Mouse (Mus musculus): ENCODE data around the gene Pkd1. TPM values are rescaled to one million over a fixed set of nuclear protein-coding genes. Genes with fewer than 3 reads are reported as not detected.

Pkd1 gene
- polyA plus RNA-seq, 1 experiment from 2014 or later, result 21.3 TPM

GRCm38 (mm10) chr17:24558600-24559099, 9.0 kb downstream of the Pkd1 start:
- Histone ChIP-seq H3K9me3 (replicated peaks) (no peaks in the 10 kb centered on the region), H3K27me3 (no peaks in the 10 kb centered on the region), H3K4me3 (replicated peaks) (no peak overlapping the region), H3K36me3 (no peaks in the 10 kb centered on the region), H3K4me2 (peak overlapping the region; percentile 5; the same call in 1 of the 2 replicates), H3K27ac (peak overlapping the region; percentile 88), H3K4me1 (peaks cover 24% of the 10 kb centered on the region), H3K9ac (no peak overlapping the region)
- 42% methylated on average over 4 of the region's 4 CpGs for WGBS
- ATAC-seq (replicated peaks; ENCODE audit: low FRiP score), result no peak

- H3K4me1 ChIP-seq, result peaks cover 24% of the 10 kb centered on the region
- no peaks in the 10 kb centered on the region for H3K36me3 ChIP-seq
- no peak overlapping the region for H3K4me3 ChIP-seq (replicated peaks)
- peak overlapping the region; percentile 88 for H3K27ac ChIP-seq
- H3K4me2 ChIP-seq, result peak overlapping the region; percentile 5; the same call in 1 of the 2 replicates
- H3K9ac ChIP-seq, result no peak overlapping the region
- ATAC-seq (replicated peaks; ENCODE audit: low FRiP score), result 0 out of 2 replicates have a peak, but pooled peaks have one; percentile 52
- H3K27me3 ChIP-seq, result no peaks in the 10 kb centered on the region
- 70% methylated on average over 3 of the region's 3 CpGs for WGBS
- H3K9me3 ChIP-seq (replicated peaks), result no peaks in the 10 kb centered on the region
These were observed 9.5 kb downstream of the Pkd1 start for GRCm38 (mm10) chr17:24559146-24559545.

GRCm38 (mm10) chr17:24560301-24561028, 10.8 kb downstream of the Pkd1 start:
- 86% methylated on average over 5 of the region's 5 CpGs for WGBS
- no peak overlapping the region for H3K4me2 ChIP-seq
- no peak overlapping the region for H3K27ac ChIP-seq
- no peak for ATAC-seq (replicated peaks; ENCODE audit: low FRiP score)
- H3K4me3 ChIP-seq (replicated peaks), result no peak overlapping the region
- H3K36me3 ChIP-seq, result peaks cover 11% of the 10 kb centered on the region
- no peak overlapping the region for H3K9ac ChIP-seq
- H3K4me1 ChIP-seq, result peaks cover 24% of the 10 kb centered on the region
- no peaks in the 10 kb centered on the region for H3K9me3 ChIP-seq (replicated peaks)
- H3K27me3 ChIP-seq, result no peaks in the 10 kb centered on the region

- Histone ChIP-seq H3K36me3 (peaks cover 22% of the 10 kb centered on the region), H3K9ac (no peak overlapping the region), H3K27ac (no peak overlapping the region), H3K4me1 (peaks cover 24% of the 10 kb centered on the region), H3K27me3 (no peaks in the 10 kb centered on the region), H3K9me3 (replicated peaks) (no peaks in the 10 kb centered on the region), H3K4me2 (no peak overlapping the region), H3K4me3 (replicated peaks) (no peak overlapping the region)
- 92% methylated on average over 2 of the region's 2 CpGs for WGBS
- ATAC-seq (replicated peaks; ENCODE audit: low FRiP score), result no peak
These were observed 12.0 kb downstream of the Pkd1 start for GRCm38 (mm10) chr17:24561592-24561991.

GRCm38 (mm10) chr17:24563638-24564037, 14.0 kb downstream of the Pkd1 start:
- H3K9me3 ChIP-seq (replicated peaks), result no peaks in the 10 kb centered on the region
- no peak overlapping the region for H3K9ac ChIP-seq
- no peak overlapping the region for H3K27ac ChIP-seq
- no peaks in the 10 kb centered on the region for H3K27me3 ChIP-seq
- H3K4me2 ChIP-seq, result no peak overlapping the region
- peaks cover 38% of the 10 kb centered on the region for H3K36me3 ChIP-seq
- no peak overlapping the region for H3K4me3 ChIP-seq (replicated peaks)
- ATAC-seq (replicated peaks; ENCODE audit: low FRiP score), result peak; percentile 27; the same call in 1 of the 2 replicates
- 79% methylated on average over 5 of the region's 5 CpGs for WGBS
- peaks cover 14% of the 10 kb centered on the region for H3K4me1 ChIP-seq

- H3K4me1 ChIP-seq, result peaks cover 7% of the 10 kb centered on the region
- no peak overlapping the region for H3K27ac ChIP-seq
- no peak for ATAC-seq (replicated peaks; ENCODE audit: low FRiP score)
- 87% methylated on average over 4 of the region's 4 CpGs for WGBS
- H3K4me3 ChIP-seq (replicated peaks), result no peak overlapping the region
- no peak overlapping the region for H3K4me2 ChIP-seq
- H3K36me3 ChIP-seq, result peaks cover 46% of the 10 kb centered on the region
- H3K27me3 ChIP-seq, result no peaks in the 10 kb centered on the region
- no peak overlapping the region for H3K9ac ChIP-seq
- no peaks in the 10 kb centered on the region for H3K9me3 ChIP-seq (replicated peaks)
These were observed 14.8 kb downstream of the Pkd1 start for GRCm38 (mm10) chr17:24564422-24564821.

- H3K9me3 ChIP-seq (replicated peaks), result no peaks in the 10 kb centered on the region
- H3K27ac ChIP-seq, result no peak overlapping the region
- peaks cover 53% of the 10 kb centered on the region for H3K36me3 ChIP-seq
- 80% methylated on average over 3 of the region's 3 CpGs for WGBS
- no peak overlapping the region for H3K9ac ChIP-seq
- ATAC-seq (replicated peaks; ENCODE audit: low FRiP score), result no peak
- no peaks in the 10 kb centered on the region for H3K27me3 ChIP-seq
- H3K4me3 ChIP-seq (replicated peaks), result no peak overlapping the region
- H3K4me2 ChIP-seq, result no peak overlapping the region
- peaks cover 5% of the 10 kb centered on the region; the same call in 1 of the 2 replicates for H3K4me1 ChIP-seq
These were observed 15.5 kb downstream of the Pkd1 start for GRCm38 (mm10) chr17:24565092-24565491.

- peaks cover 60% of the 10 kb centered on the region for H3K36me3 ChIP-seq
- H3K27me3 ChIP-seq, result no peaks in the 10 kb centered on the region
- no peak for ATAC-seq (replicated peaks; ENCODE audit: low FRiP score)
- H3K27ac ChIP-seq, result no peak overlapping the region
- H3K4me3 ChIP-seq (replicated peaks), result no peak overlapping the region
- 82% methylated on average over 3 of the region's 3 CpGs for WGBS
- H3K9ac ChIP-seq, result no peak overlapping the region
- no peaks in the 10 kb centered on the region for H3K9me3 ChIP-seq (replicated peaks)
- peaks cover 5% of the 10 kb centered on the region; the same call in 1 of the 2 replicates for H3K4me1 ChIP-seq
- H3K4me2 ChIP-seq, result no peak overlapping the region
These were observed 16.2 kb downstream of the Pkd1 start for GRCm38 (mm10) chr17:24565792-24566191.

- Histone ChIP-seq H3K36me3 (peaks cover 74% of the 10 kb centered on the region), H3K4me1 (peaks cover 5% of the 10 kb centered on the region; the same call in 1 of the 2 replicates), H3K9me3 (replicated peaks) (no peaks in the 10 kb centered on the region), H3K27ac (no peak overlapping the region), H3K27me3 (no peaks in the 10 kb centered on the region), H3K4me3 (replicated peaks) (no peak overlapping the region), H3K9ac (no peak overlapping the region), H3K4me2 (no peak overlapping the region)
- no peak; the same call in 1 of the 2 replicates for ATAC-seq (replicated peaks; ENCODE audit: low FRiP score)
- 69% methylated on average over 8 of the region's 8 CpGs for WGBS
These were observed 17.6 kb downstream of the Pkd1 start for GRCm38 (mm10) chr17:24567034-24567779.

GRCm38 (mm10) chr17:24569837-24570236, 20.2 kb downstream of the Pkd1 start:
- ATAC-seq (replicated peaks; ENCODE audit: low FRiP score), result no peak
- no peaks in the 10 kb centered on the region for H3K27me3 ChIP-seq
- H3K4me2 ChIP-seq, result no peak overlapping the region
- no peaks in the 10 kb centered on the region for H3K9me3 ChIP-seq (replicated peaks)
- H3K9ac ChIP-seq, result no peak overlapping the region
- H3K4me3 ChIP-seq (replicated peaks), result no peak overlapping the region
- H3K4me1 ChIP-seq, result peaks cover 5% of the 10 kb centered on the region; the same call in 1 of the 2 replicates
- 93% methylated on average over 4 of the region's 4 CpGs for WGBS
- no peak overlapping the region for H3K27ac ChIP-seq
- H3K36me3 ChIP-seq, result peaks cover 96% of the 10 kb centered on the region

GRCm38 (mm10) chr17:24572651-24573245, 23.1 kb downstream of the Pkd1 start:
- Histone ChIP-seq H3K36me3 (peaks cover 97% of the 10 kb centered on the region), H3K4me3 (replicated peaks) (no peak overlapping the region), H3K9ac (no peak overlapping the region), H3K9me3 (replicated peaks) (no peaks in the 10 kb centered on the region), H3K4me2 (no peak overlapping the region), H3K4me1 (no peaks in the 10 kb centered on the region), H3K27me3 (no peaks in the 10 kb centered on the region), H3K27ac (no peak overlapping the region)
- whole genome bisulfite sequencing, result 97% methylated on average over 12 of the region's 12 CpGs
- ATAC-seq (replicated peaks; ENCODE audit: low FRiP score), result no peak

GRCm38 (mm10) chr17:24573811-24574210, 24.2 kb downstream of the Pkd1 start:
- Histone ChIP-seq H3K9ac (no peak overlapping the region), H3K27me3 (no peaks in the 10 kb centered on the region), H3K36me3 (peaks cover 98% of the 10 kb centered on the region), H3K4me3 (replicated peaks) (no peak overlapping the region), H3K9me3 (replicated peaks) (no peaks in the 10 kb centered on the region), H3K4me2 (no peak overlapping the region), H3K27ac (no peak overlapping the region), H3K4me1 (no peaks in the 10 kb centered on the region)
- ATAC-seq (replicated peaks; ENCODE audit: low FRiP score), result no peak
- 95% methylated on average over 9 of the region's 9 CpGs for WGBS
